Mouse (Mus musculus): ENCODE measurements around the gene Tead1.
A peak's percentile ranks its signal among the peaks of the same experiment; 100 is the strongest.

The Tead1 gene

DNA sequence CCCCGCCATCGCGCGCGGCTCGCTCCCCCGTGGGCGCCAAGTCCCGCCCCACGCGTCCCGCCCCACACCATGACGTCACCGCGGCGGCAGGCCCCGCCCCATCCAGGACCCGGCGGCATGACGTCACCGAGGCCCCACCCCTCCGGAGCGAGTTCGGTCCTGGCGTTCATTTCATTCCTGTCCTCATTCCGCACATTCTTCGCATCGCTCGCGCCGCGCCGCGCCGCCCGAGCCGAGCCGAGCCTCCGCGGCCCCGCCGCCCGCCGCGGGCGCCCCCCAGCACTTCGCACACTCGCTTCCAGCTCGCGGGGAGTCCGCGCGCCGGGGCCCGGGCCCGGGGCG, at the start of gene Tead1:
Gene Tead1 (plus strand): TSS at position 148 of the 342 bp plus-strand sequence.
- peak; percentile 95 for DNase-seq

DNA sequence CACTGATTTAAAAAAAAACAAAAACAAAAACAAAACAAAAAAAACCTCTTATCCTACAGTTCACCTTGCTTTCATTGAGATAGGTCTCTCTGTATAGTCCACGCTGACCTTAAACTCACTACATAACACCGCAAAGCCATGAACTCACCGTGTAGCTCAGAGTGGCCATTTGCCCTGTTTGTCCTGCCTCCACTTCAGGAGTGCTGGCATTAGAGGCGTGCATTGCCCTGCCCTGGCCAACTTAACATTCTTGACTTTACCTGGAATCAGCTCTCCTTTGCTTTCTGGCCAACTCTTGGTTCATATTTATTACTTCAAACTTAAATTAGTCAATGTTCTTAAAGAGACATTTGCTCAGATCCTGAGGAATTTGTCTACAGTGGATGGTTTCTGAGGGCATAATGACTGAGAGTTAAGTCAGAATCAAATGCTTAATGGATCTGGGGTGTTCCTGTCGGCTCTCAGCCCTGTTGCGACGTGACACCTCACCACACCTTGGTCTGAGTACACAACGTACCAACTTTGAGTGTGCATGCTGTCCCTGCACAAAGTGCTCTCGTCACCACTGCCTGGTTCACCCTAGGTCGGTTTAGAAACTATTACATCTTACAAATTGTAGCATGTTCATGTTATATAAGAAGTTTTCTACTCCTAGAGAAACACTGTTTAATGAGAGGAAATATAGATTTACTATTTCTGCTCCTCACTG, 44.5 kb upstream of the Tead1 start:
- peak; percentile 27 for DNase-seq

DNA sequence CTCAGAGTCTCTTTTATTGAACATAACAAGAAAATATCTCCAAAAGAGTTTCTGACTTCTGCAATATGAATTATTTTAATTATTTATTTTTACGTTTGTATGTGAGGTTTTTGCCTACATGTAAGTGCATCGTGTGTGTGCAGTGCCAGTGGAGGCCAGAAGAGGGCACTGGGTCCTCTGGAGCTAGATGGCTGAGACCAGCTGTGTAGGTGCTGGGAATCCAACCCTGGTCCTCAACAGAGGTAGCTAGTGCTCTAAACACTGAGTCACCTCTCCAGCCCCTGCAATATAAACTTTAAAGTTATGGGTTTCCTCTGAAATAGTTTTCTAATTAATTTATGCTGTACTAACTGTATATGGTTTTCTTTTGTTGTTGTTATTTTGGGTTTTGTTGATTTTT, 43.2 kb upstream of the Tead1 start:
- DNase-seq, result no peak

DNA sequence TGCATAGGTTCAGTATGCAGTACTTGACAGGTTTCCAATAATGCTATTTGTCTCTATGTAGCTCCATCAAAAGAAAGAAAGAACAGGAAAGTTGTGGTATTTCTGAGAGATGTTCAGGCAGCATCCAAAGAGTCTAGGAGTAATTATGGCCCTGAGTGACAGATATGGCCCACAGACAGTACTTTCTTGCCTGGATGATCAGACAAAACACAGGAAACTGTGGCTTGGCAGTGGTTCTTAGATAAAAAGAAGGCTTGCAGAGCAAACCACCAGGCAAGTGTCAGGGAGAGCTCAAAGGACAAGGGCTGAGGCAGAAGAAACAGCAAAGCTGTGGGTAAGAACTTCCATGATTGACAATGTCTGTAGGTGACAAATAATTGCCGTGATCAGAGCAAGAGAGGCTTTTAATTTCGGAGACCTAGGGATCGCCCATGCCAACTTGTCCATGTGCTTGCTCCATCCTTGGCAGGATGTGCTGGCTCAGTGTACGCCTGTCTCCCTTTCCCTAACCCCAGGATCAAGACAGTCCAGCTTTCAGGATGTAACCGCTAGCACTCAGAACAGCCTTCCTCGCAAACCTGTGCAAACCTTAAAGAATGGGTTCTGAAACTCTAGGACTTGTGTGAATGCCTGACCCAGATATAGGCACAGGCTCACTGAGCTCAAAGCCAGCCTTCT, 35.1 kb upstream of the Tead1 start:
- DNase-seq, result peak; percentile 46

DNA sequence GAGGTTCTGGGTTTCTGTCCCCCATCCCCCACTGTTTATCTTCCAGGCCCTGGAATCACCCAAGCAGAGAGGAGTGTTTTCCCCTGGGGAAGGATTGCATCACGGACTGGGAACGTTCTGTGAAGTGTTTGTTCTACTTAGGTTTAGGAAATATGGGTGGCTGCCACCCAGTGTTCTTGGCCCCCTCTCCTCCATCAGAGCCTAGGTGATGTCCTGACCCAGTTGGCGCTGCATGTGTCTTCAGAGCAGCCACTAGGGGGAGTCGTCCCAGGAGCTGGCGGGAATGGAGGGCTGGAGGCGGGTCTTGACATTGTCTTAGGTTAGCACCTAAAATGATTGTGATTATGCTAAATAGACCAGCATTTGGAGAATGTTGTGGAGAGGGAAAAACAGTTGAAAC, 34.4 kb upstream of the Tead1 start:
- peak; percentile 63 for DNase-seq

DNA sequence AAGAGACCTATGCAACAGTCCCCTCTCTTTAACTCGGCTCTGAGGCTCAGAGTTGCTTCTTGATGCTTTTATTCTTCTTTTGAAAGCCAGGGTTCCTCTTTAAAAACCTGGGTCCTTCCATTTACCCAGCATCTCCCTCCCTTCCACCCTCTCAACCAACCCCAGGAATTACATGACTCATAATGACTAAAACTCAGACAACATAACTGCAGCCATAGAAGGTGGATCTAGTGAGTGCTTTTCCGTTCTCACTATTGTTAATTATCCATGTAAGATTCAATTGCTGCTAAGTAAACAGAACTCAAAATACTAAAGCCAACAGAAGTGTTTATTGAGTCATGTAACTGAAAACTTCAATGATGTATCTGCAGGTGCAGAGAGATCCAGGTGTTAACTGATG, 33.4 kb upstream of the Tead1 start:
- DNase-seq, result no peak

DNA sequence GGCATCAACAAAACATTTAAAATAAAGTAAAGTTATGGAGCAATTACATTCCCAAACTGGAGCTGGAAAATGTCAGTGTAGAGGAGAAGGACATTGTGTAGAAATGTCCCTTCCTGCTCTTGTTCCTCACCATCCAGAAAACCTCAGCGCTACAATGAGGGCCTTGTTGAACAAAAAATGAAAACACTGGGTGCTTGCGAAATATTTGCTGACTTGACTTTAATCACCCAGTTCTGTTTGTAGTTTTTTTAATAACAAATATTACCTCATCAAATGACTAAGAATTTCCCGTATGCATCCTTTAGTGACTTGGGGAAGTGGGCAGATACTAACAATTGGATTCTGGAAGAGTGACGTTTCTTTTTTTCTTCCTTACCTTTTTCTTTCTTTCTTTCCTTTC, 31.7 kb upstream of the Tead1 start:
- DNase-seq, result no peak

DNA sequence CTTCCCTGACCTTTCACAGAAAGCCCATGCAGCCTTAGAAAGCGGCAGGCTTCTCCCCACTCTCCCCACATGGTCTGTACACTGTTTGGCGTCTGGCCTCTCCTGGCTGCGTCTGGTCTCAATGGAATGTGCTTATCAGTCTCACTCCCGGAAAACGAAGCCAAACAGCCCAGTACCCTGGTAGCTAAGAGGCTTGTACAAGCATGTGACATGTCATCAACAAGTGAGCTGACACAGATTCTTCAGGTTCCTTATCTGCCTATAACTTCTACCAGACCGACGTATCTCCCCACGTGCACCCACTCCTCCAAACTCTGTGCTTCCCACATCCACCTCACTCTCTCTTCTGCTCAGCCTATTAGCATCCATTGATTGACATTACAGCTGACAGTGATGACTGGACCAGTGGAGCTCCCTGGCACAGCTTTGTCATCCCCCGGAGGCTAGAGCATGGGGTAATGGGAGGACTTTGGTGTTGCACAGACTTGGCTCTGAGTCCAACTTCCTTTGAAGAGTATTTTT, 22.9 kb upstream of the Tead1 start:
- DNase-seq, result peak; percentile 81

DNA sequence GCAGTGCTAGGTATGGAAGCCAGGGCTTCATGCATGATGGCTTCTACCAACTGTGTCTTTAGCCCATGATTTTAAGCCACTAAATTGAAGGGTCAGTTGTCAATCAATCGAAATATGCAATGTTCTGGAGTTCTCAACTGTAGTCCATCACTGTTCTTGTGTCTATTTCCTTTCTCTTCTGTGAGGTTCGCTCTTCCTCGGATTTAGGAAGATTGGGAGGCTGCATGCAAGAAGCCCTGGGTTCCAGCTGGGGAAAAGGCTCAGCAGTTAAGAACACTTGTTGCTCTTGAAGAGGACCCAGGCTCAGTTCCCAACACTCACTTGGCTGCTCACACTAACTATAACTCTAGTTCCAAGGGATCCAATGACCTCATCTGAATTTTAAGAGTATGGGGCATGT, 20.2 kb upstream of the Tead1 start:
- DNase-seq, result no peak

DNA sequence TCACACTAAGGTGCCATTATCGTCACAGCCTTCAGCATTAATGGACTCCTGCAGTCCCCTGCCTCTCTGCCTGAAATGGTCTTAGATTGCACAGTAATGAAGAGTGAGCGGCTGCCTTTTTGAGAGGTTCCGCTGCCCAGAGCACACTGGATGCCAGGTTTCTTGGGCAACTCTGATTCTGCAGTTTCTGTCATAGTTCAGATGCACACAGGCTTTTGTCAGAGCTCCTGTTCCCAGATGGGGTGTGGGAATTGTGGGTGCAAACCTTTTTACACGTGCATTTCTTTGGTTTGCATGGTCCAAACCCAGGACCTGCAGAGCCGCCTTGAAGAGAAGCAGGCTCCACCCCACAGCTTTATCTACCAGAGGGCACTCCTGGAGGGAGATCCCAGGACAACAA, 19.3 kb upstream of the Tead1 start:
- DNase-seq, result no peak

DNA sequence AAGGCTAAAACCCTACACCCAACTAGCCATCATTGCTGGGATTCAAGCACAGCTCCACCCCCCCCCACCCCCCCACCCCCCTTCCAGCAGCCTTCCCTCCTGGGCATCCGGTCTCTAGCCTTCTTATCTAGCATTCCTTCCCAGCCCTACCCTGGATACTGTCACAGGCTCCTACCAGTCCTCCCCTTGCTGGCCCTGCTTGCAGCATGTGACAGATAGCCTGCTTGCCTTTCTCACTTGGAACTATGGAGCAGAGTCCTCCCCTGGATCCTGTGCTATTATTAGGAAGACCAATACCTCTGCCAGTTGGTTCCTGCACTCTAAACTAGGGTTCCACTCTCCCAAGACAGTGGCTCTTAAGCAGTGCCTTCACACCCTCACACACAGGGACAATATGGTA, 18.8 kb upstream of the Tead1 start:
- peak; percentile 22 for DNase-seq

DNA sequence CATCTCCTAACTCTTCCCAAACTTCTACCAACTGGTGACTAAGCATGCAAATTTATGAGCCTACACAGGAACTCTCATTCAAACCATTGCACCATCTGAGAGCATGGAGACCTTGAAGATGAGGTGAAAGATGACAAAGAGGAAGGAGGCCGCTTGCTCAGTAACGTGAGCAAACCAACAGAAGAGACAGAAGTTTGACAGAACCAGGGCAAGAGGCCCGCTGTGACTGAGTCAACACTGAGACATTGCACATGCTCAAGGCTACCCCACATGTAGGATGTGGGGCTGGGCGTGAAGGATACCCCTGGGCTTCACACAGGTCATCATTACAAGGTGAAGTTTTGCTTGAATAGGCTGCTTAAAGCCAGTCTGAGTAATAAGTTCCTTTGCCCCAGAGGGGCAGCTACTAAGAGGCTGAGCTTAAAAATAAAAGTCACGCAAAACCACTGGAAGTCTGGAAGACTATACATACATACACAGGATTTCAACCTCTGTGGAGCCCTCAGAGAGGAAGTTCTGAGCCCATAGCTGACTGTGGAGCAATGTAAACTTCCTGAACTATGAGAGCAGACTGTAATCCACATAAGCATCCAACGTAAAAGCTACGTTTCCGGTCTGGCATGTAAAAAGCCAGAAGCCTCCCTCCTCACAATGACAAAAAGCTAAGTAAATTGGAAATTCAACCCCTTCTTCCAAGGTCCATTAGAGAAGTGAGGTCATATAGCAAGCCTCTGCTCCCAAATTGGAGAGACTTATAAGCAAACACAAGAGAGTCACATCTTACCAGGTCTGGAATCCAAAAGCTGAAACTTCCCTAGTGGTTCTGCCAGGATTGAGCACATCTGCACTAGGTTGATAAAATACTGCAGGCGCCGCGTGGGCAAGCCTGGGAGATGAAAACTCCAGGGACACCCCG, 16.5 kb upstream of the Tead1 start:
- no peak for DNase-seq

DNA sequence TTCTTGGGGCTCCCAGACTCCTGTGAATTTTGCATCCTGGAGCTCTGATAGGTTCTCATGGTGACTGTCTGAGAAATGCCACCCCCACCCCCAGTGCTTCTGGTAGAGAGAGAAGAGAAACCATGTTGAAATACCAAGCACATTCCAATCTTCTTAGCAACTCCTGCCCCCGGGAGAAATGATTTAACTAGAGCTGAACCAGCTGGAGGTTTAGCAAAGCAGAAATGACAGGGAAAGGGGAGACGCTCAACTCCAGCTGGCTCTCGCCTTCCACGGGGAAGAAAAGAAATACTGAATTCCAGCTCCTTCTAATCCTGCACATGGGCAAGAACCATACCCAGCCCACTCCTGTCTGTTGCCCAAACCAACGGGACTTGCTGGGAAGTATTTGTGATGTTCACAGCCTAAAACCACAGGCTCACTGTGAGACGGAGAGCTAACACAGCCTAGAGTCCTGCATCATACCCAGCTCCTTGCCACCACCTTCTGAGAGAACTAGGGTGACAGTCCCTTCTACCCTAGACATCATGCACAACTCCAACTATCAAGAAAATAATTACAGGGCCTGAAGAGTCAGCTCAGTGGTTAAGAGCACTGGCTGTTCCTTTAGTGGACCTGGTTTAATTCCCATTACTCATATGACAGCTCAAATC, 15.7 kb upstream of the Tead1 start:
- DNase-seq, result peak; percentile 79

DNA sequence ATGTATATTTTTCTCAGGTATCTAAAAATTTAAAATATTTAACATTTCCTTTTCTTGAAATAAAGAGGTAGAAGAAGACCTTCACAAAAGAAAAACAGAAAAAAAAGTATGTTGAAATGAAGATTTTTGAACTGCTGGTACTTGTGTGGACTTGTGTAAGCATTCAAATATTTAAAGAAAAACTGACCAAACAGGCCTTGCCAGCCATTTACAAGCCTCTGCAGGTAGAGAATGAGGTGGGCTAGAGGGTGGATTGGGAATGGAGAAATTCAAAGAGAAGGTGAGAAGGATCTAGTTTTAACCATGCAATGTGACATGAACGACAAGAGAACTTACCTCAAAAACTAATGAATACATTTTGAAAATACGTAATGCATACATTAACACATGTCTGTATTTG, 9.1 kb upstream of the Tead1 start:
- no peak for DNase-seq

DNA sequence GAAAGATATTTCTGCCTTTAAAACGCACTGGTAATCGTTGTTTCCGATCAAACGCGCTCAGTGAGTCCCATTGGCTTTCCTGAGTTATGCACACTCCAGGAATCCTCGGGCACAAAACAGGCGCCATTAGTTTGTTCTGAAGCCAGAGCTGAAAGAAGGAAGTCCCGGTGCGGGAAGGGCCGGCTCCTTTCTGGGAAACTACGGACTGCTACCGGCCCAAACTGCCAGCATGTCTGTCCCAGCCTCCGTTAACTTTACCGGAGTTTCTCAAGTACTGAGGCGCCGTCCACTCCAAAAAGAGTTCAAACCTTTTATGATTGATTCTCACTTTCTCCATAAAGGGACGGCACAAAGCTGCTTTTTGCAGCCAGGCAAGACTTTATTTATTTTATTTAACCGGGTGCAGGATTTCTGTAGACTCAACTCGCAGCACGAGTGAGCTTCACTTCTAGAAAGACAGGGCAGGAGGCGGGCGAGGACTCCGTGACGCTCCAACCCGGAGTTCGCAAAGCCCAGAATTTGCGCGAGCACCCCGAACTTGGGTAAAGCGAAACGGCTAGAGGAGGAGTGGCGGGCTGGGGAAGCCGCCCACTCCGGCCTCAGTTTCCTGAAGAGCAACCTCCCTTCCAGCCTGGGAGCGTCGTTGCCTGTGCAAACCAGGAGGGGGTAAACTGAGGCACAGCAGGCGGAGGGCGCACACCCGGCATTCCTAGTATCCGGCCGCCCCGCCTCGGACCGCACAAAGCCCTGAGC, 524 bp upstream of the Tead1 start:
- peak; percentile 85 for DNase-seq

DNA sequence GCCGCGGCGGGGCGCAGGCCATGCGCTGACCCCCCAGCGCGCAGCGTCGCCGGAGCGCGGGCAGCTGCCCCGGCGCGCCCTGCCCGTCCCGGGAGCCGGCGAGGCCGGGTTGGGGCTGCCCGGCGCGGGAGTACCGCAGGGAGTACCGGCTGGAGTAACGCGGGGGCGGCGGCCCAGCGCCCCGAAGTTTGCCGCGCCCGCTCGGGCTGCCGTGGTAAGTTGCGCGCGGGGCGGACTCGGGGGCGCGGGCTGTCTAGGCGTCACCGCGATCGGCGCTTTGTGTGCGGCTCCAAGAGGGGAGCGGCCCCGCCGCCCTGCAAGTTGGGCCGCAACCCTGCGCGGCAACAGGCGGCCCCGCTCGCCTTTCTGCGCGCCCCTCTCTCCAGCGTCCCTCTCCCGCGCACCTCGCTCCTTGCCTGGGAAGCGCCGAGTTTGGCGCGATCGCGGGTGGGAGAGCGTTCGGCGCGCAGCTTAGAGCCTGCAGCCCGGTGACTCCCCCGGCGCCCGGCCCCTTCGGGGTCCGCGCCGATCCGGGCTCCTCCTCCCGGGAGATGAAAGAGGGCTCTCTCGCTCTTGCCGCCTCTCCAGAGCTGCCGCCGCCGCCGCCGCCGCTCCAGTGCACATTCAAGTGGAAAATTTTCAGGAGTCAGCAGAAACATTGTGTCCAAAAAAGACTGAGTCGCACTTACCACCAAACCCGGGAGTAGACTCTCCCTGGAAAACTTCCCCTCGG, 561 bp downstream of the Tead1 start:
- DNase-seq, result peak; percentile 85

DNA sequence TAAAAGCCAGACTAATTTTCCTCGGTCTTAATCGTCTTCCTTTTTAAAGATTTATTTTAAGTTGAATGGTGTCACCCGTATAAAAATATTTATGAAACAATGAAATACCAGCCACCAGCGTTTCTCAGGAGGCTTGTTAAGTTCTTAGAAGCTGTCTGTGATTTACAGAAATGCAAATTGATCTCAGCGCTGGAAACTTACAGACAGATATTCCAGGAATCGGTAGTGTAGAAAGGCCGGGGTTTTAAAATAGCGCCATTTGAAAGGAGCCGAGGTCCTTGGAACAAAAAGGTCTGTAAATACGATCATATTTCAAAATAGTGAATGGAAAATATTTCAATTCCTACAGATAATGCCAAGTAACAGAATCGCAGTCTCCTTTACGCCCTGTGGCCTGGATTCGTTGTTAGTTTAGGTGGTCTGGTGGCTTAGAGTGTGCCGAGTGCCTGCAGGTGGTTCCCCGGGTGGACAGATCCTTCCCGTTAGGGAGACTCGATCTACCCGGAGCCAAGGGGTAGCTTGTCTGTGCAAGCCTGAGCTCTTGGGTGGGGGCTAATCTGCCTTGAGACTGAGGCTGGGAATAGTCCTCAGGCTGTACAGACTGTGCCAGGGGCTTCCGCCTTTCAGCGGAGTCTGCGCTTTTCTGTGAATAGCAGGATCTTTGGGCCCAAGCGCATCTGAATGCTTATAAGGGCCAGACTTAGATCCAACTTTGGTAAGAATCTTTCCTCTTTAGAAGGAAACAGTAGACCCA, 1.6 kb downstream of the Tead1 start:
- DNase-seq, result peak; percentile 47

DNA sequence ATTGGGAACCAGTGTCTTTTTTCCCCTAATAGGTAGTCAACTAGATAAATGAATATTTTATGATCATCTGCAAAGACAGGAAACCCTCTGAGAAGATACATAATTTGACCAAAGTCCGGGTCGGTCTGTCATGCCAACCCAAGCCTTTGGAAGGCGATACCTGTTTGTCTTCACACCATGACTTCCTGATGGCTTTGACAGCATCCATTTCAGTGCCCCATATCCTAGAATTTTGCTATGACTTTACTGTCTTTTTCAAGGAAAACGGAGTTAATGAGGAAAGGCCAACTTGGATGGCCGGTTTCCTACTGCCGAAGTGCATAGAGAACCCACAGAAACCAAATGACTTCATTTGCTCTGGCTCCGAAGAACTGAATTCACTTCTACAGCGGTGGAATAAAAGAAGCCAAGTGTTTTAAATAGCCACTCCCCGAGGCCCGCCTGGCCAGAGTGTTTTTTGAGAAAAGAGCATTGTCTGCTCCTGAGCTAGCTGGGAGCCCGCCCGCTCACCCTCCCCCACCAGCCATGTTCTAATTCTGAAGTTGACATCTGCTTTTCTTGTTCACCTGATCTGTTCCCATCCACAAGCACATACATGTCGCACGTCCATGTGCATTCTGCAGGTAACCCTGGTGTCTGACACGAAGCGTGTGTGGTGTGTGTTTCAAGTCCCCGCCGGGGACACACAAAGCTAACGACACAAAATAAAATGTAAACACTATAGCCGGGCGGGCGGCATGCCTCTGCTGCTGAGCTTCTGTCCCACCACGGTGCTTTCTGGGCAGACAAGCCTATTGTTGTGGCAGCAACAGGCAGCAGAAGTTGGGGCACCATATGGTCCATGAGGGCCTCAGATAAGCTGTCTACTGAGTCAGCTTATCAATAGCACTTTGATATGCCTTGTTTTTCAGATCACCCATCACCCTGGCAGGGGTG, 5.8 kb downstream of the Tead1 start:
- DNase-seq, result peak; percentile 33

DNA sequence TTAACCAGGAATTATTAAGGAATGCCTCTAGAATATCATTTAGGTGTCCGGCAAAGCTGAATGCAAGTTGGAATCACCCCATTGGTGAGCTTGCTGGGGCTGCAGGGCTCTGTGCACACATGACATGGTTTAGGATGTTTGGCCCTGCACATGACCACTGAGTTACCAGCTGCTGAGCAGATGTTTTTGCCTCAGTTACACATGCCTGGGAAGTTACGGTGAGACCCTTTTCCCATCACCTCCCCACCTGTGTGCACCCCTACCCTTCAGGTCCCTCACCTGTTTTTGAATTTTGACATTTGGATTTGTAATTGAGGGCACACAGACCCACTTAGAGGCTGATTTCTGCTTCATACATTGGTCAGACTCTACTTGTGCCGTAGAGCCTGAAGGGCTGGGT, 6.9 kb downstream of the Tead1 start:
- DNase-seq, result no peak

DNA sequence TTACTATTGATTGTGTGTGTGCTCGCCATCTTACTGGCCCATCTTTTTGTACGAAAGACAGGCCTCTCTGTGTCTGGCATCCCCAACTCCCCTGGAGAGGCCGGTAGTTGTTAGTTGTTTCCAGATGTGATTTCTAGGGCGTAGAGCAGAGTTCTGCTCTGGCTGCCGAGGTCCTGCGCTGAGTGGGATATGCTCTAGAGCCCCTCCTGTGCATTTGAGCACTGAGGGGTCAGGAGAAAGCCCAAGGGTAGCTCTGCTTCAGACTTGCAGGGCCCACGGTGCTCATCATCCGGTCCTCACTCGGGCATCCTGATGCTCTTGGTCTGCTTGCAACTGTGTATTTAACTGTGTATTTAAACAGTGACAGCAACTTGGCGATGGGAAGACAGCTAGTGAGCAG, 7.5 kb downstream of the Tead1 start:
- no peak for DNase-seq

Data from lung, postnatal 10 days (tissue).